Mouse (Mus musculus): ENCODE measurements around the gene Spn. TPM values are rescaled to one million over a fixed set of nuclear protein-coding genes. Genes with fewer than 3 reads are reported as not detected.

Gene Spn
- polyA plus RNA-seq, 2 experiments = 7.9 to 10.8 TPM

DNA sequence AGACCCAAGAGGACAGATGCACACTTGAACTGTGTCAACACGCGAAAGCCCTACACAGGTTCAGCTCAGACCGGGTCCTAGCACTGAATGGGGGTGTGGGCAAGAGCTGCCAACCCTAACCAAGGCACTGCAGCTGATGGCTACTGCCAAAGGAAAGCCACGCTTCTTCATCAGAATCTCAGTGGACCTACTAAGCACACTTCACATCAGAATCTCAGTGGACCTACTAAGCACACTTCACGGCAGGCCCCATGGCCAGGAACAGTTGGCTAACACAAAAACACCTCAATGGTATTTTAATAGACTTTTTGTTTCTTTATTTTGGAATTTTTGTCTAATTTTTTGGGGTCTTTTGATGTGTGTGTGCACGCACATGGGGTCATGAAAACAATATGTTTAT, 14.8 kb upstream of the Spn start:
- Histone ChIP-seq H3K27me3 (ENCODE audit: control insufficient read depth, insufficient read depth, low read length) (no peaks in the 10 kb centered on the region), H3K9ac (replicated peaks) (no peak overlapping the region), H3K9me3 (ENCODE audit: control insufficient read depth, low read length) (no peaks in the 10 kb centered on the region), H3K27ac (no peak overlapping the region), H3K4me2 (ENCODE audit: low read depth) (no peak overlapping the region), H3K4me3 (ENCODE audit: insufficient read depth in 1 of 2, low read depth in 2 of 2, low read length in 2 of 2) (no peak overlapping the region), H3K4me1 (replicated peaks; ENCODE audit: control insufficient read depth in 2 of 2, insufficient read depth in 2 of 2, low read length in 1 of 2) (peaks cover 0 to 3% of the 10 kb centered on the region in 2 experiments; a peak in 2 of 4 replicates), H3K36me3 (replicated peaks; ENCODE audit: control insufficient read depth, insufficient read depth, low read depth) (no peaks in the 10 kb centered on the region)
- no peak for DNase-seq (ENCODE audit: low read depth in 3 of 3, low spot score in 3 of 3)
- ATAC-seq (ENCODE audit: insufficient read depth) = no peak
- no peak for TF ChIP-seq EP300 (IDR thresholded peaks at IDR 0.05; ENCODE audit: low read depth)
- no peak for TF ChIP-seq CTCF (IDR thresholded peaks at IDR 0.05; ENCODE audit: low read depth)
- WGBS (ENCODE audit: insufficient replicate concordance) = 79% methylated on average over 6 of the region's 6 CpGs

DNA sequence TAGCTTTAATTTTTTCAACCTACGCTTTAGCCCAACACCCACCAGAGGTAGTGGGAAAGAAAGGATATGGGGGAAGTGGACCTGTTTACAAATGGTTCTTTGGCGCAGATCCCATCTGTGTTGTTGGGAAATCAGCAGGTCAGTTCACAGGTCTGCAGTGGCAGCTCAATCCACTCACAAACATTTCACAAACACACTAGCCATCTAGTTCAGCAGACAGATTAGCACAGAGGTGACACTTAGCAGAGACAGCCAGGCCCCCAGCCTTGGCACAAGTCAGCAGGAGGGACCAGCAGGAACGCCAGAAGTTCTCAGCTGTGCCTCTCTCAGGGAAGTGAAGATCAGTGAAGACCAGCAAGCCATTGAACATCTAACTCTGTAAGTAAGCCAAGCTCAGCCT, 10.3 kb upstream of the Spn start:
- ATAC-seq (ENCODE audit: insufficient read depth) = no peak
- Histone ChIP-seq H3K9me3 (ENCODE audit: control insufficient read depth, low read length) (no peaks in the 10 kb centered on the region), H3K36me3 (replicated peaks; ENCODE audit: control insufficient read depth, insufficient read depth, low read depth) (no peaks in the 10 kb centered on the region), H3K27me3 (ENCODE audit: control insufficient read depth, insufficient read depth, low read length) (no peaks in the 10 kb centered on the region), H3K4me1 (replicated peaks; ENCODE audit: control insufficient read depth in 2 of 2, insufficient read depth in 2 of 2, low read length in 1 of 2) (peaks cover 0 to 24% of the 10 kb centered on the region in 2 experiments; a peak in 3 of 4 replicates), H3K27ac (no peak overlapping the region), H3K9ac (replicated peaks) (no peak overlapping the region), H3K4me2 (ENCODE audit: low read depth) (no peak overlapping the region), H3K4me3 (ENCODE audit: insufficient read depth in 1 of 2, low read depth in 2 of 2, low read length in 2 of 2) (no peak overlapping the region)
- WGBS (ENCODE audit: insufficient replicate concordance) = 69% methylated on average over 3 of the region's 3 CpGs
- no peak for TF ChIP-seq CTCF (IDR thresholded peaks at IDR 0.05; ENCODE audit: low read depth)
- no peak for TF ChIP-seq EP300 (IDR thresholded peaks at IDR 0.05; ENCODE audit: low read depth)
- no peak for DNase-seq (ENCODE audit: low read depth in 3 of 3, low spot score in 3 of 3)

DNA sequence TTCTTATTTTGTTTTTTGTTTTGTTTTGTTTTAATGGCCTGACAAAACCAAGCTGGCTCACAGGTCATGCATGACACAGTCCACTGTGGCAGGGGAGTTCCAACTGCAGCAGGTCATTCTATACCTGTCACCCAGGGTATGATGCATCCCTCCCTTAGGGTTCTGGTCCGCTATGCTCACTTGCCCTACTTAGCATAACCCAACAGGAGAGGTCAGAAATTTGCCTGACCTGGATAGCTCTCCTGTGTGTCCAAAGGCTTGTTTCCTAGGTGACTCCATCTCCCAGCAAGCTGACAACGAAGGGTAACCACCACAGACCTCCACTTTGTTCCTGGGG, 8.6 kb upstream of the Spn start:
- H3K36me3 ChIP-seq (replicated peaks; ENCODE audit: control insufficient read depth, insufficient read depth, low read depth) = no peaks in the 10 kb centered on the region
- H3K9ac ChIP-seq (replicated peaks) = no peak overlapping the region
- no peak overlapping the region for H3K27ac ChIP-seq
- TF ChIP-seq EP300 (IDR thresholded peaks at IDR 0.05; ENCODE audit: low read depth) = no peak
- TF ChIP-seq CTCF (IDR thresholded peaks at IDR 0.05; ENCODE audit: low read depth) = no peak
- H3K4me1 ChIP-seq (replicated peaks; ENCODE audit: control insufficient read depth in 2 of 2, insufficient read depth in 2 of 2, low read length in 1 of 2) = peaks cover 3 to 35% of the 10 kb centered on the region in 2 experiments; a peak in 3 of 4 replicates
- no peak overlapping the region for H3K4me2 ChIP-seq (ENCODE audit: low read depth)
- H3K9me3 ChIP-seq (ENCODE audit: control insufficient read depth, low read length) = no peaks in the 10 kb centered on the region
- DNase-seq (ENCODE audit: low read depth in 3 of 3, low spot score in 3 of 3) (no peak), ATAC-seq (ENCODE audit: insufficient read depth) (no peak)
- no peaks in the 10 kb centered on the region for H3K27me3 ChIP-seq (ENCODE audit: control insufficient read depth, insufficient read depth, low read length)
- 65% methylated on average over 2 of the region's 2 CpGs for WGBS (ENCODE audit: insufficient replicate concordance)
- no peak overlapping the region for H3K4me3 ChIP-seq (ENCODE audit: insufficient read depth in 1 of 2, low read depth in 2 of 2, low read length in 2 of 2)

DNA sequence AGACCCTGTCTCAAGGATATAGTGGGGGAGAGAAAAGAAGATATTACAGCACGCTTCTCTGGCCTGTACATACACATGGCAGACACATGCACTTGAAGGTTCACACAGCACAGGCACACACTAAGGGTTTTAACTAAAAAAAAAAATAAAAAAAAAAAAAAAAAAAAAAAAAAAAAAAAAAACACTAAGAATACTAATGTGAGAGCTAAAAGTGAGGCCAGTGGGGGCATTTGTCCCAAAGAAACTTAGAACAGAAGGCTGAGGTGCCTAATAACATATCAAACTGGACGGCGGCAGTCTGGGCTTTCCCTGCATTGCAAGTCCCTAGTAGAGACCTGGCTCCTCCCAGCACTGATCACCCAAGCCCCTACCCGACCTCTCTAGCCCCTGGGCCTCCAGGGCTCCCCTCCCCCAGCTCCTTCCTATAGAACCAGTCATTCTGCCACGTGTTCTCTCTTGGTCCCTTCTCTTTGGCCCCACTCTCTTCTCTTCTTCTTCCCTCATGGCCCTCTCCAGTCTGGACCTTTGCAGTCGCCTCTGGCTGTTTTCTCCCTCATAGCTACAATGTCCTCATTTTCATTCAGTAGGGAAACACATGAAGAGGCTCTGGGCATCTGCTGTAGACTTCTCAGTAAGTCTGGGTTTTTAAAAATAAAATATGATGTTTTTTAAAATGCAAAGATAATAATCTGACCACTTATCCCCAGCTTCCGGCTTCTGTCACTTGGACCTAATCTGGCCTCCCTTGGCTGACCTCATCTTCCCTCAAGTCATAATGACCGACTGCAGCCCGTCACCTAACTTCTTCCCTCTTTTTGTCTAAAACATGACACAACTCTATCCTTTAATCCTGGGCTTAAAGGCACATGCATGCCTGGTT, 8.0 kb upstream of the Spn start:
- Histone ChIP-seq H3K27ac (no peak overlapping the region), H3K4me3 (ENCODE audit: insufficient read depth in 1 of 2, low read depth in 2 of 2, low read length in 2 of 2) (no peak overlapping the region), H3K27me3 (ENCODE audit: control insufficient read depth, insufficient read depth, low read length) (no peaks in the 10 kb centered on the region), H3K4me1 (replicated peaks; ENCODE audit: control insufficient read depth in 2 of 2, insufficient read depth in 2 of 2, low read length in 1 of 2) (peaks cover 7 to 36% of the 10 kb centered on the region in 2 experiments; a peak in 3 of 4 replicates), H3K9ac (replicated peaks) (no peak overlapping the region), H3K9me3 (ENCODE audit: control insufficient read depth, low read length) (no peaks in the 10 kb centered on the region), H3K4me2 (ENCODE audit: low read depth) (no peak overlapping the region), H3K36me3 (replicated peaks; ENCODE audit: control insufficient read depth, insufficient read depth, low read depth) (no peaks in the 10 kb centered on the region)
- no peak for DNase-seq (ENCODE audit: low read depth in 3 of 3, low spot score in 3 of 3)
- TF ChIP-seq EP300 (IDR thresholded peaks at IDR 0.05; ENCODE audit: low read depth) (no peak), CTCF (IDR thresholded peaks at IDR 0.05; ENCODE audit: low read depth) (no peak)
- ATAC-seq (ENCODE audit: insufficient read depth) = no peak; the same call in 1 of the 2 replicates
- WGBS (ENCODE audit: insufficient replicate concordance) = 33% methylated on average over 9 of the region's 9 CpGs

DNA sequence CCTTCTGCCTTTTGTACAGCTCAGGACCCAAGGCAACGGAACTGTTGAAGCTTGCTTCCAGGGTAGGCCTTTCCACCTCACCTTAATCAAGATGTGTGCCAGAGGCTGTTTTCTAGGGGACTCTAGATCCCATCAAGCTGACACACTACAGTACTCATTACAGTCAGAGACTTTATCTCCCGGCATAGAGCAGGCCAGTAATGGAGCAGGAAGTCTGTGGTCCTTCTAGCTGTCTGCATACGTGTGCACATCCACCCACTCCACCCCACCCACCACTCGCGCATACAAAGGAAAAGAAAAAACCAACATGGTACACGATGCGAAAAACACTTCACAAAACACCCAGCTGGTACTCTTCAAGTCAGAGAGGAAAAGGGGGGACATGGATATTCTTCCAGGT, 6.8 kb upstream of the Spn start:
- Histone ChIP-seq H3K9ac (replicated peaks) (peak overlapping the region; percentile 34; the same call in 1 of the 2 replicates), H3K4me3 (ENCODE audit: insufficient read depth in 1 of 2, low read depth in 2 of 2, low read length in 2 of 2) (peak overlapping the region in 1 of 2 experiments; percentile 5; a peak in 1 of 4 replicates)
- 16% methylated on average over 7 of the region's 7 CpGs for WGBS (ENCODE audit: insufficient replicate concordance)

More for the DNA sequence above, 6.8 kb upstream of the Spn start:
- Histone ChIP-seq H3K27me3 (ENCODE audit: control insufficient read depth, insufficient read depth, low read length) (no peaks in the 10 kb centered on the region), H3K4me1 (replicated peaks; ENCODE audit: control insufficient read depth in 2 of 2, insufficient read depth in 2 of 2, low read length in 1 of 2) (peaks cover 13 to 47% of the 10 kb centered on the region in 2 experiments), H3K9me3 (ENCODE audit: control insufficient read depth, low read length) (no peaks in the 10 kb centered on the region), H3K27ac (peak overlapping the region; percentile 21), H3K4me2 (ENCODE audit: low read depth) (peak overlapping the region; percentile 33; the same call in 1 of the 2 replicates), H3K36me3 (replicated peaks; ENCODE audit: control insufficient read depth, insufficient read depth, low read depth) (no peaks in the 10 kb centered on the region)
- TF ChIP-seq CTCF (IDR thresholded peaks at IDR 0.05; ENCODE audit: low read depth) = no peak
- no peak for TF ChIP-seq EP300 (IDR thresholded peaks at IDR 0.05; ENCODE audit: low read depth)
- ATAC-seq (ENCODE audit: insufficient read depth) = peak; percentile 30; the same call in 1 of the 2 replicates
- DNase-seq (ENCODE audit: low read depth in 3 of 3, low spot score in 3 of 3) = no peak
